Mouse (Mus musculus): Measurements from ENCODE around the gene Klhl3. TPM values are rescaled to one million over a fixed set of nuclear protein-coding genes. Genes with fewer than 3 reads are reported as not detected.
A peak's percentile ranks its signal among the peaks of the same experiment; 100 is the strongest.

Klhl3 gene
- total RNA-seq, 2 experiments from 2014 or later = 0.36 to 0.67 TPM

- H3K4me3 ChIP-seq = no peak overlapping the region
- no peak for TF ChIP-seq CTCF (IDR thresholded peaks at IDR 0.05)
- no peak for DNase-seq
- intact Hi-C loops (cut with DNase I) = no loop called here
- peak overlapping the region; percentile 58 for H3K27ac ChIP-seq
These were observed 40.0 kb downstream of the Klhl3 start for GRCm38 (mm10) chr13:58073254-58073882.

GRCm38 (mm10) chr13:58071209-58071608 lies 42.2 kb downstream of the Klhl3 start:
- TF ChIP-seq CTCF (IDR thresholded peaks at IDR 0.05) = no peak
- Histone ChIP-seq H3K4me3 (no peak overlapping the region), H3K27ac (no peak overlapping the region)
- no peak for DNase-seq
- intact Hi-C loops (cut with DNase I) = no loop called here

- intact Hi-C loops (cut with DNase I) = no loop called here
- no peak for TF ChIP-seq CTCF (IDR thresholded peaks at IDR 0.05)
- H3K4me3 ChIP-seq = no peak overlapping the region
- no peak overlapping the region for H3K27ac ChIP-seq
- DNase-seq = no peak
These were observed 42.9 kb downstream of the Klhl3 start for GRCm38 (mm10) chr13:58070504-58070903.

- intact Hi-C loops (cut with DNase I) = no loop called here
- Histone ChIP-seq H3K4me3 (no peak overlapping the region), H3K27ac (peak overlapping the region; percentile 91)
- DNase-seq = no peak
- no peak for TF ChIP-seq CTCF (IDR thresholded peaks at IDR 0.05)
These were observed 44.8 kb downstream of the Klhl3 start for GRCm38 (mm10) chr13:58068421-58069209.

GRCm38 (mm10) chr13:58067540-58068103 lies 45.8 kb downstream of the Klhl3 start:
- peak overlapping the region; percentile 91 for H3K27ac ChIP-seq
- peak; percentile 42; the same call in 1 of the 2 replicates for TF ChIP-seq CTCF (IDR thresholded peaks at IDR 0.05)
- H3K4me3 ChIP-seq = peak overlapping the region; percentile 53
- peak; percentile 67 for DNase-seq
- intact Hi-C loops (cut with DNase I) = no loop called here

- Histone ChIP-seq H3K27ac (peak overlapping the region; percentile 91), H3K4me3 (peak overlapping the region; percentile 53)
- TF ChIP-seq CTCF (IDR thresholded peaks at IDR 0.05) = no peak
- intact Hi-C loops (cut with DNase I) = no loop called here
- no peak for DNase-seq
These were observed 46.6 kb downstream of the Klhl3 start for GRCm38 (mm10) chr13:58066496-58067389.

- no peak for TF ChIP-seq CTCF (IDR thresholded peaks at IDR 0.05)
- intact Hi-C loops (cut with DNase I) = no loop called here
- no peak for DNase-seq
- H3K27ac ChIP-seq = peak overlapping the region; percentile 91
- H3K4me3 ChIP-seq = peak overlapping the region; percentile 33
These were observed 47.3 kb downstream of the Klhl3 start for GRCm38 (mm10) chr13:58066081-58066495.

GRCm38 (mm10) chr13:58065316-58065715 lies 48.1 kb downstream of the Klhl3 start:
- Histone ChIP-seq H3K4me3 (no peak overlapping the region), H3K27ac (peak overlapping the region; percentile 91)
- DNase-seq = peak; percentile 45
- TF ChIP-seq CTCF (IDR thresholded peaks at IDR 0.05) = no peak
- intact Hi-C loops (cut with DNase I) = no loop called here

GRCm38 (mm10) chr13:58057953-58058870 lies 55.2 kb downstream of the Klhl3 start:
- Histone ChIP-seq H3K4me3 (no peak overlapping the region), H3K27ac (peak overlapping the region; percentile 59)
- DNase-seq = no peak
- TF ChIP-seq CTCF (IDR thresholded peaks at IDR 0.05) = no peak; the same call in 1 of the 2 replicates
- intact Hi-C loops (cut with DNase I) = no loop called here

- intact Hi-C loops (cut with DNase I) = no loop called here
- peak; percentile 51 for TF ChIP-seq CTCF (IDR thresholded peaks at IDR 0.05)
- DNase-seq = no peak
- H3K4me3 ChIP-seq = no peak overlapping the region
- H3K27ac ChIP-seq = no peak overlapping the region
These were observed 56.8 kb downstream of the Klhl3 start for GRCm38 (mm10) chr13:58056618-58057017.

- TF ChIP-seq CTCF (IDR thresholded peaks at IDR 0.05) = no peak
- DNase-seq = no peak
- H3K27ac ChIP-seq = no peak overlapping the region
- intact Hi-C loops (cut with DNase I) = no loop called here
- H3K4me3 ChIP-seq = no peak overlapping the region
These were observed 59.8 kb downstream of the Klhl3 start for GRCm38 (mm10) chr13:58053628-58054027.
